Mouse (Mus musculus): Measurements from ENCODE around the gene Mup21. TPM values are rescaled to one million over a fixed set of nuclear protein-coding genes. Genes with fewer than 3 reads are reported as not detected.
"Not testable (repeated sequence)": the region's sequence is repeated elsewhere in the genome, so short reads cannot be mapped to it uniquely, and the experiment has no call there.

Gene Mup21
- not detected in 2 replicates for polyA plus RNA-seq (2012; rRNA removed)

GRCm38 (mm10) chr4:62150811-62151210, at the start of gene Mup21:
TSS of gene Mup21 (minus strand) at chr4:62150863.
- Histone ChIP-seq H3K27me3 (ENCODE audit: control insufficient read depth, insufficient read depth, low read length) (no peaks in the 10 kb centered on the region), H3K4me3 (ENCODE audit: control insufficient read depth, insufficient read depth, low read length) (no peak within 1 kb of the TSS), H3K4me1 (replicated peaks; ENCODE audit: control insufficient read depth, insufficient read depth, low read length) (no peaks in the 10 kb centered on the region), H3K27ac (ENCODE audit: control insufficient read depth, insufficient read depth, low read length) (no peak within 1 kb of the TSS), H3K36me3 (ENCODE audit: control insufficient read depth, insufficient read depth, low read length) (no peaks in the 10 kb centered on the region)
- TF ChIP-seq CTCF (IDR thresholded peaks at IDR 0.05; ENCODE audit: borderline replicate concordance, control insufficient read depth, extremely low read depth, insufficient read depth, low read length, poor library complexity) (no peak), POLR2A (IDR thresholded peaks at IDR 0.05; ENCODE audit: control insufficient read depth, extremely low read depth, insufficient read depth, low read length, poor library complexity) (no peak)
- 84% methylated on average over 2 of the region's 2 CpGs for WGBS
- no peak for DNase-seq

GRCm38 (mm10) chr4:62199923-62200529, 49.4 kb upstream of the Mup21 start:
- H3K4me3 ChIP-seq (ENCODE audit: control insufficient read depth, insufficient read depth, low read length): no peak overlapping the region
- TF ChIP-seq CTCF (IDR thresholded peaks at IDR 0.05; ENCODE audit: borderline replicate concordance, control insufficient read depth, extremely low read depth, insufficient read depth, low read length, poor library complexity) (no peak), POLR2A (IDR thresholded peaks at IDR 0.05; ENCODE audit: control insufficient read depth, extremely low read depth, insufficient read depth, low read length, poor library complexity) (no peak)
- no peak for DNase-seq
- 91% methylated on average over 7 of the region's 7 CpGs for WGBS
- H3K27me3 ChIP-seq (ENCODE audit: control insufficient read depth, insufficient read depth, low read length): no peaks in the 10 kb centered on the region
- no peaks in the 10 kb centered on the region for H3K36me3 ChIP-seq (ENCODE audit: control insufficient read depth, insufficient read depth, low read length)
- H3K4me1 ChIP-seq (replicated peaks; ENCODE audit: control insufficient read depth, insufficient read depth, low read length): no peaks in the 10 kb centered on the region
- H3K27ac ChIP-seq (ENCODE audit: control insufficient read depth, insufficient read depth, low read length): no peak overlapping the region

- Histone ChIP-seq H3K4me3 (ENCODE audit: control insufficient read depth, insufficient read depth, low read length) (no peak overlapping the region), H3K4me1 (replicated peaks; ENCODE audit: control insufficient read depth, insufficient read depth, low read length) (no peaks in the 10 kb centered on the region), H3K36me3 (ENCODE audit: control insufficient read depth, insufficient read depth, low read length) (no peaks in the 10 kb centered on the region), H3K27me3 (ENCODE audit: control insufficient read depth, insufficient read depth, low read length) (no peaks in the 10 kb centered on the region), H3K27ac (ENCODE audit: control insufficient read depth, insufficient read depth, low read length) (no peak overlapping the region)
- DNase-seq: no peak
- no peak for TF ChIP-seq POLR2A (IDR thresholded peaks at IDR 0.05; ENCODE audit: control insufficient read depth, extremely low read depth, insufficient read depth, low read length, poor library complexity)
- no peak for TF ChIP-seq CTCF (IDR thresholded peaks at IDR 0.05; ENCODE audit: borderline replicate concordance, control insufficient read depth, extremely low read depth, insufficient read depth, low read length, poor library complexity)
Observed at GRCm38 (mm10) chr4:62188778-62189177, 38.1 kb upstream of the Mup21 start.

- no peaks in the 10 kb centered on the region for H3K36me3 ChIP-seq (ENCODE audit: control insufficient read depth, insufficient read depth, low read length)
- TF ChIP-seq CTCF (IDR thresholded peaks at IDR 0.05; ENCODE audit: borderline replicate concordance, control insufficient read depth, extremely low read depth, insufficient read depth, low read length, poor library complexity) (no peak), POLR2A (IDR thresholded peaks at IDR 0.05; ENCODE audit: control insufficient read depth, extremely low read depth, insufficient read depth, low read length, poor library complexity) (no peak)
- H3K4me3 ChIP-seq (ENCODE audit: control insufficient read depth, insufficient read depth, low read length): no peak overlapping the region
- 38% methylated on average over 5 of the region's 5 CpGs for WGBS
- DNase-seq: no peak
- no peaks in the 10 kb centered on the region for H3K27me3 ChIP-seq (ENCODE audit: control insufficient read depth, insufficient read depth, low read length)
- H3K4me1 ChIP-seq (replicated peaks; ENCODE audit: control insufficient read depth, insufficient read depth, low read length): no peaks in the 10 kb centered on the region
- H3K27ac ChIP-seq (ENCODE audit: control insufficient read depth, insufficient read depth, low read length): no peak overlapping the region
Observed at GRCm38 (mm10) chr4:62177282-62177681, 26.6 kb upstream of the Mup21 start.

GRCm38 (mm10) chr4:62174471-62174870, 23.8 kb upstream of the Mup21 start:
- H3K27ac ChIP-seq (ENCODE audit: control insufficient read depth, insufficient read depth, low read length): no peak overlapping the region
- H3K4me1 ChIP-seq (replicated peaks; ENCODE audit: control insufficient read depth, insufficient read depth, low read length): no peaks in the 10 kb centered on the region
- no peaks in the 10 kb centered on the region for H3K36me3 ChIP-seq (ENCODE audit: control insufficient read depth, insufficient read depth, low read length)
- TF ChIP-seq POLR2A (IDR thresholded peaks at IDR 0.05; ENCODE audit: control insufficient read depth, extremely low read depth, insufficient read depth, low read length, poor library complexity) (no peak), CTCF (IDR thresholded peaks at IDR 0.05; ENCODE audit: borderline replicate concordance, control insufficient read depth, extremely low read depth, insufficient read depth, low read length, poor library complexity) (no peak)
- whole genome bisulfite sequencing: 91% methylated on average over 4 of the region's 4 CpGs
- no peak overlapping the region for H3K4me3 ChIP-seq (ENCODE audit: control insufficient read depth, insufficient read depth, low read length)
- no peaks in the 10 kb centered on the region for H3K27me3 ChIP-seq (ENCODE audit: control insufficient read depth, insufficient read depth, low read length)
- DNase-seq: no peak

- H3K27ac ChIP-seq (ENCODE audit: control insufficient read depth, insufficient read depth, low read length); H3K4me3 ChIP-seq (ENCODE audit: control insufficient read depth, insufficient read depth, low read length); H3K4me1 ChIP-seq (replicated peaks; ENCODE audit: control insufficient read depth, insufficient read depth, low read length); H3K27me3 ChIP-seq (ENCODE audit: control insufficient read depth, insufficient read depth, low read length); H3K36me3 ChIP-seq (ENCODE audit: control insufficient read depth, insufficient read depth, low read length); DNase-seq: not testable (repeated sequence)
- WGBS: 95% methylated on average over 13 of the region's 13 CpGs
Observed at GRCm38 (mm10) chr4:62167636-62168035, 17.0 kb upstream of the Mup21 start.

GRCm38 (mm10) chr4:62158401-62158800, 7.7 kb upstream of the Mup21 start:
- 83% methylated on average over 1 of the region's 1 CpGs for WGBS

More at GRCm38 (mm10) chr4:62158401-62158800, 7.7 kb upstream of the Mup21 start:
- H3K36me3 ChIP-seq (ENCODE audit: control insufficient read depth, insufficient read depth, low read length): no peaks in the 10 kb centered on the region
- H3K27me3 ChIP-seq (ENCODE audit: control insufficient read depth, insufficient read depth, low read length): no peaks in the 10 kb centered on the region
- no peak for TF ChIP-seq CTCF (IDR thresholded peaks at IDR 0.05; ENCODE audit: borderline replicate concordance, control insufficient read depth, extremely low read depth, insufficient read depth, low read length, poor library complexity)
- TF ChIP-seq POLR2A (IDR thresholded peaks at IDR 0.05; ENCODE audit: control insufficient read depth, extremely low read depth, insufficient read depth, low read length, poor library complexity): no peak
- no peak overlapping the region for H3K4me3 ChIP-seq (ENCODE audit: control insufficient read depth, insufficient read depth, low read length)
- H3K27ac ChIP-seq (ENCODE audit: control insufficient read depth, insufficient read depth, low read length): no peak overlapping the region
- no peak for DNase-seq
- H3K4me1 ChIP-seq (replicated peaks; ENCODE audit: control insufficient read depth, insufficient read depth, low read length): no peaks in the 10 kb centered on the region

Measured in thymus, adult 2 months (tissue).